Mouse (Mus musculus) lung, embryonic 15.5 days (tissue): ENCODE results near the gene Zfp865. TPM values are rescaled to one million over a fixed set of nuclear protein-coding genes. Genes with fewer than 3 reads are reported as not detected.

ENCODE experiments used
- ATAC-seq: fragments of 200-750 bp; cut with Nextera tagmentation; 2 replicates; pipeline ENCODE4 v1.8.0; 2017; ENCODE audit warnings: moderate number of reproducible peaks, borderline replicate concordance; ENCODE audit not compliant: low FRiP score, low TSS enrichment; ENCODE audit errors: extremely low read depth
- H3K27ac ChIP-seq: fragments of 300-500 bp; sonication (generic); 2 replicates; pipeline ENCODE4 v1.5.1; 2015; ENCODE audit warnings: moderate library complexity, mild to moderate bottlenecking, inconsistent platforms
- H3K27me3 ChIP-seq: fragments of 300-500 bp; sonication (generic); 2 replicates; pipeline ENCODE4 v1.6.1; 2015; ENCODE audit warnings: inconsistent platforms
- H3K36me3 ChIP-seq: fragments of 300-500 bp; sonication (generic); 2 replicates; pipeline ENCODE4 v1.6.1; 2015; ENCODE audit warnings: inconsistent platforms
- H3K4me1 ChIP-seq: fragments of 300-500 bp; sonication (generic); 2 replicates; pipeline ENCODE4 v1.6.1; 2015; ENCODE audit warnings: inconsistent platforms
- H3K4me2 ChIP-seq: fragments of 300-500 bp; sonication (generic); 2 replicates; pipeline ENCODE4 v1.6.1; 2015; ENCODE audit warnings: inconsistent platforms, mild to moderate bottlenecking, moderate library complexity
- H3K4me3 ChIP-seq: fragments of 300-500 bp; sonication (generic); 2 replicates; pipeline ENCODE4 v1.5.1; 2015; ENCODE audit warnings: mild to moderate bottlenecking, inconsistent platforms
- H3K9ac ChIP-seq: fragments of 300-500 bp; sonication (generic); 2 replicates; pipeline ENCODE4 v1.6.1; 2015; ENCODE audit warnings: inconsistent platforms
- H3K9me3 ChIP-seq: fragments of 300-500 bp; sonication (generic); 2 replicates; pipeline ENCODE4 v1.6.1; 2016; ENCODE audit warnings: inconsistent platforms
- WGBS: fragments of 180-500 bp; shearing (Covaris S2); methylation state at CpG from one replicate; pipeline ENCODE4 v1.1.7; 2015; 5-methylcytosine and 5-hydroxymethylcytosine counted together
- polyA plus RNA-seq: library from polyadenylated mRNA; unstranded; fragments of >200 nt; fragmentation: Nextera tagmentation; extraction: Ambion mirVana; gene quantifications from 2 replicates; pipeline ENCODE4 v1.2.1, GENCODE M21; 2015

Gene Zfp865
- polyA plus RNA-seq, 1 experiment from 2014 or later = 6.7 TPM

DNA sequence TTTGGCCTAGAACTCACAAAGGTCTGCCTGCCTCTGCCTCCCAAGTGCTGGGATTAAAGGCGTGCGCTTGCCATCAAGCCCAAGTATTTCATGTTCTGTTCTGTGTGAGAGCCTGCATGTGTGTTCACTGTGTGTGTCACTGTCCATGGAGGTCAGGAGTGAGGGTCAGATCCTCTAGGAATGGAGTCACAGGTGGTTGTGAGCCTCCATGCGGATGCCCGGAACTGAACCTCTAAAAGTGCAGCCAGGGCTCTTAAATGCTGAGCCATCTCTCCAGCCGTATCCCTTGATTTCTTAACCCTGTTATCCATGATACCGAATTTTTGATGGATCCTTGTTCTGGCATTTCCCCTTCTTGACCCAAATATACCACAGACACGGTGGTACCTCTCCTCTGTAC lies 16.9 kb downstream of the Zfp865 start:
- no peak for ATAC-seq
- Histone ChIP-seq H3K4me2 (no peak overlapping the region), H3K27ac (no peak overlapping the region), H3K4me3 (no peak overlapping the region), H3K36me3 (peaks cover 43% of the 10 kb centered on the region), H3K9me3 (peaks cover 3% of the 10 kb centered on the region; the same call in 1 of the 2 replicates), H3K9ac (no peak overlapping the region), H3K4me1 (0 out of 2 replicates have a peak, but pooled peaks cover 6% of the 10 kb centered on the region), H3K27me3 (no peaks in the 10 kb centered on the region)
- WGBS = 89% methylated on average over 7 of the region's 7 CpGs

DNA sequence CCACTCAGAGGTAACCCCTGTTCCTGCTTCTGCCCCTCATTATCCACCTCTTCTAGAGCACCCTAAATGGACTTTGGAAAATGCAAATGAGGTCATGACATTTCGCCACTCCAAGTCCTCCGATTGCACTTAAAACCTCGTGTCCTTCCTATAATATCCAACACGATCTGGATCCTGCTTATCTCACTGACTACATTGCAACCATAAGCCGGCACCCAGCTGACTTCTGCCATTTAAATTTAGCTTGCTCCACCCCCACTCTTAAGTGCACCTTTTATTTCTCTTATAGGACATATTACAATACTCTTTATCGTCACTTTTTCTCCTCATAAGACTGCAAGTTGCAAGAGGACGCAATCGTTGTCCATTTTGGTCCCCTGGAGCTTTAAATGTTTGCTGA lies 17.3 kb downstream of the Zfp865 start:
- 84% methylated on average over 8 of the region's 8 CpGs for WGBS
- Histone ChIP-seq H3K4me1 (0 out of 2 replicates have a peak, but pooled peaks cover 6% of the 10 kb centered on the region), H3K27me3 (no peaks in the 10 kb centered on the region), H3K4me3 (peak overlapping the region; percentile 78), H3K9ac (no peak overlapping the region), H3K9me3 (no peaks in the 10 kb centered on the region), H3K4me2 (peak overlapping the region; percentile 57), H3K27ac (peak overlapping the region; percentile 96), H3K36me3 (peaks cover 39% of the 10 kb centered on the region)
- ATAC-seq = no peak

DNA sequence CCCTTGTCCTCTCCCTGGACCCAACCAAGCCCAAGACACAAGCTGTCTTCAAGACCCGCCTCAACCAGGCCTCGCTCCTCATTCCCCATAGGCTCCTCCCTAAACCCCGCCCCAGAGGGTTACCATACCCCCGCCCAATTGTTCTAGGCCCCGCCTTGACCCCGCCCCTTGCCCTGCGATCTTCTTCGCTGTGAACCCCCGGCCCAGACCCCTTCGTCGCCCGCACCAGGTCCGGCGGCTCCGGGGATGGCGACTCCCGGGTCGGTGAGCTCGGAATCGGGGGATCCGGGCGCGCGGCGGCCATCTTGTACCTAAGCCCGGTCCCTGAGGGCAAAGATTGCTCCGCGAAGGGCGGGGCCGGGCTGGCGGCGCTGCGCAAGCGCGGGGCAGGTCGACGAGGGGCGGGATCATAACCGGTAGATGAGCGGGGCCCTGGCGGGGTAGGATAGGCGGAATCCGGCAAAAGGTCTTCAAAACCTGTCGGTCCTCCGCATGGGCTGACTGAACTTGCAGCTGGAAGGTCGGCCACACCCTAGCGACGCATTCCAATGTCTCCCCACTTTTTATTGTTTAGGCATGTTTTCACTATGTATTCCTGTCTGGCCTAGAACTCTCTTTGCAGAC lies 18.0 kb downstream of the Zfp865 start, which contains the start of gene Zfp784:
Zfp784 (minus strand) TSS at position 338 of the 624 bp plus-strand sequence.
- peak within 1 kb of the TSS; percentile 57 for H3K4me2 ChIP-seq
- no peaks in the 10 kb centered on the region for H3K27me3 ChIP-seq
- H3K27ac ChIP-seq = peak within 1 kb of the TSS; percentile 96
- peak; percentile 96 for ATAC-seq
- no peaks in the 10 kb centered on the region for H3K9me3 ChIP-seq
- H3K9ac ChIP-seq = peak within 1 kb of the TSS; percentile 80
- 0 out of 2 replicates have a peak, but pooled peaks cover 6% of the 10 kb centered on the region for H3K4me1 ChIP-seq
- peaks cover 31% of the 10 kb centered on the region for H3K36me3 ChIP-seq
- peak within 1 kb of the TSS; percentile 78 for H3K4me3 ChIP-seq
- under 1% methylated on average over 48 of the region's 48 CpGs for WGBS

DNA sequence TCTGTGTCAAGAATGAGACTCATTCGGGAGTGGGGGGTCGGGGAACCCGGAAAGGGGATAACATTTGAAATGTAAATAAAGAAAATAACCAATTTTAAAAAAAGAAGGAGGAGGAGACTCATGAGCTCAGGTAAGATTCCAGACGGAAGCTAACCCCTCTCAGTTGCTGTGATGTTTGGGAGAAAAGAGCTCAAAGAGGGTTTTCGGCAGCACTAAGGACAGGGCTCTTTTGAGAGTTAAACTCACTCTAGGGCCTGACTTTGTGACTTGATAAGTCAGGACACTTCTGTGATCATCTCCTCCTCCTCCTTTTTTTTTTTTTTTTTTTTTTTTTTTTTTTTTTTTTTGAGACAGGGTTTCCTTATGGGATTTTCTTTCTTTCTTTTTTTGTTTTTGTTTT lies 18.8 kb downstream of the Zfp865 start:
- Histone ChIP-seq H3K9me3 (no peaks in the 10 kb centered on the region), H3K27me3 (no peaks in the 10 kb centered on the region), H3K4me2 (peak overlapping the region; percentile 57), H3K4me3 (peak overlapping the region; percentile 78), H3K36me3 (peaks cover 24% of the 10 kb centered on the region), H3K4me1 (0 out of 2 replicates have a peak, but pooled peaks cover 6% of the 10 kb centered on the region), H3K9ac (peak overlapping the region; percentile 80), H3K27ac (peak overlapping the region; percentile 96; the same call in 1 of the 2 replicates)
- ATAC-seq = no peak
- WGBS = 16% methylated on average over 5 of the region's 5 CpGs

DNA sequence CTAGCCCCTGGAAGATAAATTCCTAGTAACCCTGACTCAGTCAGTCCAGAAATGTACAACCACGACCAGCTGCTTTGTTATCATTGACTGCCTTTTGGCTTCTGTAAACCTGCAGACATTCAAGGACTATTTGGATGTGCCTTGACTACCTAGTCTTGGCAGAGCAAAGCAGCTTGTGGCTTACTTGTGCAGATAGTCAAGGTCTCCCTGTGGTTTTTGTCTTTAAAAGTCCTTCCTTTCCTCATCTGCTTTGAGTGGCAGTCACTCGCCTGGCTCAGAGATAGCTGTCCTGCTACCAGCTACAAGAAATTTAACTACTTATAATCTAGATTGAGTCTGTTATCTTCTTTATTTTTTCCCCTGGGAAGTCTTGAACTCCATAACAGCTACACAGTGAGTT lies 24.8 kb downstream of the Zfp865 start:
- ATAC-seq = no peak
- 76% methylated on average over 2 of the region's 2 CpGs for WGBS
- H3K27ac ChIP-seq = no peak overlapping the region
- H3K4me1 ChIP-seq = no peaks in the 10 kb centered on the region
- no peaks in the 10 kb centered on the region for H3K27me3 ChIP-seq
- no peaks in the 10 kb centered on the region for H3K36me3 ChIP-seq
- no peak overlapping the region for H3K9ac ChIP-seq
- no peaks in the 10 kb centered on the region for H3K9me3 ChIP-seq
- H3K4me3 ChIP-seq = no peak overlapping the region
- no peak overlapping the region for H3K4me2 ChIP-seq

GRCm38 (mm10) chr7:5046112-5046511 lies 25.9 kb downstream of the Zfp865 start:
- no peaks in the 10 kb centered on the region for H3K36me3 ChIP-seq
- H3K9me3 ChIP-seq = no peaks in the 10 kb centered on the region
- 69% methylated on average over 2 of the region's 2 CpGs for WGBS
- H3K4me3 ChIP-seq = no peak overlapping the region
- H3K27me3 ChIP-seq = no peaks in the 10 kb centered on the region
- H3K27ac ChIP-seq = no peak overlapping the region
- no peak overlapping the region for H3K4me2 ChIP-seq
- no peak for ATAC-seq
- peaks cover 9% of the 10 kb centered on the region for H3K4me1 ChIP-seq
- no peak overlapping the region for H3K9ac ChIP-seq

- no peak for ATAC-seq
- 23% methylated on average over 2 of the region's 2 CpGs for WGBS
- no peaks in the 10 kb centered on the region for H3K36me3 ChIP-seq
- H3K9me3 ChIP-seq = no peaks in the 10 kb centered on the region
- no peak overlapping the region for H3K4me2 ChIP-seq
- no peak overlapping the region for H3K4me3 ChIP-seq
- H3K27me3 ChIP-seq = peaks cover 6% of the 10 kb centered on the region
- H3K27ac ChIP-seq = no peak overlapping the region
- no peak overlapping the region for H3K9ac ChIP-seq
- H3K4me1 ChIP-seq = peaks cover 15% of the 10 kb centered on the region
These were observed 27.1 kb downstream of the Zfp865 start for GRCm38 (mm10) chr7:5047313-5047712.

- peaks cover 33% of the 10 kb centered on the region for H3K4me1 ChIP-seq
- under 1% methylated on average over 65 of the region's 65 CpGs for WGBS
- no peaks in the 10 kb centered on the region for H3K9me3 ChIP-seq
- H3K4me3 ChIP-seq = peak within 1 kb of the TSS; percentile 85
- H3K27me3 ChIP-seq = peaks cover 48% of the 10 kb centered on the region
- H3K4me2 ChIP-seq = peak within 1 kb of the TSS; percentile 94
- peak within 1 kb of the TSS; percentile 80 for H3K9ac ChIP-seq
- H3K36me3 ChIP-seq = no peaks in the 10 kb centered on the region
- peak; percentile 87 for ATAC-seq
- peak within 1 kb of the TSS; percentile 85 for H3K27ac ChIP-seq
These were observed 31.3 kb downstream of the Zfp865 start, which contains the start of gene Zfp580 for GRCm38 (mm10) chr7:5051193-5052192. Zfp580 (plus strand) TSS chr7:5051538.

GRCm38 (mm10) chr7:5052438-5052837 lies 32.3 kb downstream of the Zfp865 start:
- no peaks in the 10 kb centered on the region for H3K9me3 ChIP-seq
- no peak for ATAC-seq
- H3K27me3 ChIP-seq = peaks cover 58% of the 10 kb centered on the region
- H3K4me1 ChIP-seq = peaks cover 39% of the 10 kb centered on the region
- WGBS = 3% methylated on average over 12 of the region's 12 CpGs
- H3K9ac ChIP-seq = peak overlapping the region; percentile 80; the same call in 1 of the 2 replicates
- H3K36me3 ChIP-seq = no peaks in the 10 kb centered on the region
- peak overlapping the region; percentile 85 for H3K4me3 ChIP-seq
- no peak overlapping the region for H3K27ac ChIP-seq
- H3K4me2 ChIP-seq = peak overlapping the region; percentile 94

GRCm38 (mm10) chr7:5052931-5053343 lies 32.8 kb downstream of the Zfp865 start:
- Histone ChIP-seq H3K9me3 (no peaks in the 10 kb centered on the region), H3K9ac (peak overlapping the region; percentile 36; the same call in 1 of the 2 replicates), H3K36me3 (no peaks in the 10 kb centered on the region), H3K4me2 (peak overlapping the region; percentile 94), H3K27ac (no peak overlapping the region), H3K4me3 (peak overlapping the region; percentile 85), H3K4me1 (peaks cover 39% of the 10 kb centered on the region), H3K27me3 (peaks cover 63% of the 10 kb centered on the region)
- ATAC-seq = no peak
- 4% methylated on average over 45 of the region's 45 CpGs for WGBS

DNA sequence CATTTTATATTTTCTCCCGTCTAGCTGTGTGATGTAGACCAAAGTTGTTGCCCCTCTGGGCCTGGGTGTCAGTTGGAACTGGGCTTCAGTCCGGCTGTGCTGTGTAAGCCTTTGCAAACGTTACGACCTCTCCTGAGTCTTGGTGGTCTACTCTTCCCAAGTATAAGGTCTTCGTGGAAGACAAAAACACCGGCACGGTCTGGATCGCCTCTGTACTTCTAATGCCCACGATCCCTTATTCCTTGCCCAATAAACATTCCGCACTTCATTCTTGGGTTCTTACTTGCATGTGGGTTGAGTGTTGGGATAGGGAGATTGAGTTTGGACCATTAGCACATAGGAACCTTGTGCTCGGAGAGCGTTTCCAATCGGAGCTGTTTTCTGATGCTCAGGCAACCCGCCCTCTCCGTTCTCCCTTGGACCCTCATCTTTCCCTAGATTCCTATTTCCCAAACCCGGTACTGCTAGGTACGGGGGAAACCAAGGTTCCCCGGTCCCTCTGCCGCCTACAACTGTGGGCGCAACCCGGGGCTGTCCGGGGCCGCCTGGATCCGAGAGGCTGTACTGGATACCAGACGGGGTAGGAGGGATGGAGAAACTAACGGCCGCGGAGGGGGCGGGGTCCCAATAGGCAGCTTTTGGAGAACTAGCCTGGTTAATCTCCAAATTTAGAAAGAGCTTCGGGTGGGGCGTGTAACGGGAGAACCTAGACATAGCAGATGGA lies 33.4 kb downstream of the Zfp865 start:
- peak overlapping the region; percentile 85 for H3K4me3 ChIP-seq
- H3K27me3 ChIP-seq = peaks cover 69% of the 10 kb centered on the region
- no peaks in the 10 kb centered on the region for H3K9me3 ChIP-seq
- ATAC-seq = no peak
- H3K27ac ChIP-seq = no peak overlapping the region
- H3K9ac ChIP-seq = 0 out of 2 replicates have a peak overlapping the region, but pooled peaks have one; percentile 31
- 10% methylated on average over 32 of the region's 32 CpGs for WGBS
- H3K4me1 ChIP-seq = peaks cover 39% of the 10 kb centered on the region
- no peaks in the 10 kb centered on the region for H3K36me3 ChIP-seq
- H3K4me2 ChIP-seq = peak overlapping the region; percentile 94
